Mouse (Mus musculus) ES-E14 (cell line): ENCODE results near the gene Trmt61a.

Source experiments
- CHD2 ChIP-seq: IDR thresholded peaks from 2 replicates; pipeline ENCODE4 v1.6.1; 2014; ENCODE audit warnings: mild to moderate bottlenecking, low read depth, low read length, inconsistent platforms
- HCFC1 ChIP-seq: IDR thresholded peaks from 2 replicates; pipeline ENCODE4 v1.6.1; 2012; ENCODE audit warnings: low read length, inconsistent platforms, borderline replicate concordance; ENCODE audit not compliant: insufficient read depth
- MAFK ChIP-seq: IDR thresholded peaks from 2 replicates; pipeline ENCODE4 v1.6.1; 2014; ENCODE audit warnings: mild to moderate bottlenecking, low read depth, low read length, inconsistent platforms; ENCODE audit not compliant: insufficient read depth
- ZNF384 ChIP-seq: IDR thresholded peaks from 2 replicates; pipeline ENCODE4 v1.6.1; 2012; ENCODE audit warnings: low read depth, low read length, inconsistent platforms

- TF ChIP-seq ZNF384: no peak
- no peak for TF ChIP-seq MAFK
- no peak for TF ChIP-seq CHD2
- no peak for TF ChIP-seq HCFC1
Observed at GRCm38 (mm10) chr12:111682806-111683205, 4.9 kb downstream of the Trmt61a start.
